Mouse (Mus musculus): Measurements from ENCODE around the gene Pick1. TPM values are rescaled to one million over a fixed set of nuclear protein-coding genes. Genes with fewer than 3 reads are reported as not detected.
A peak's percentile ranks its signal among the peaks of the same experiment; 100 is the strongest.

Gene Pick1
- 10 to 100 TPM; 15.7 to 18.4 TPM for total RNA-seq (2021)
- long read RNA-seq, experiment 1, transcript Pick1-201 (13 exons, 1,977 nt) = major isoform, 13 of 23 reads
- long read RNA-seq, experiment 1, partial matches to known transcripts = 2 of 23 reads
- long read RNA-seq, experiment 1, other reads (novel, unspliced or antisense) = 8 of 23 reads
- long read RNA-seq, experiment 2, transcript Pick1-203 (13 exons, 2,054 nt) = minor isoform, 5 of 33 reads
- long read RNA-seq, experiment 2, transcript Pick1-201 (13 exons, 1,977 nt) = major isoform, 21 of 33 reads
- long read RNA-seq, experiment 2, partial matches to known transcripts = 2 of 33 reads
- long read RNA-seq, experiment 2, other reads (novel, unspliced or antisense) = 5 of 33 reads

GRCm38 (mm10) chr15:79229058-79229821, at the start of gene Pick1, which contains the start of gene Gm49486:
TSS of gene Pick1 (plus strand) at chr15:79229173.
TSS of gene Gm49486 (plus strand) at chr15:79229391.
- peak; percentile 83 to 84 for DNase-seq (ENCODE audit: low spot score in 2 of 2)

DNA sequence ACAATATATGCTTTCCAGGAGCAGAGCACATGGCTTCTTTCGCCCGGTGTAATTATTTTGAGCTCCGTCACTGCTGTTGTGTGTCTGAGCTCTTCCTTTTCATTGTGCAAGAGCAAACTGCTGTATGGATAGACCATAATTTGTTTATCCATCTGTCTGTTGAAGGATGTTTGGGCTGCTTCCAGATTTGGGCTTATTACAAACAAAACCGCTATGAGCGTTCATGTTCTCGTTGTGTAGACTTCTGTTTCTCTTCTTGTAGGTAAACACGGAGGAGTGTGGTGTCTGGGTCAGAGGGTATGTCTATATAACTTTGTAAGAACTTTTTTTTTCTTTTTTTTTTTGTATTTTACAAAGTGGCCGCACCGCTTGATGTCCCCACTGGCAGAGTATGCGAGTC, 43.8 kb upstream of the Pick1 start:
- DNase-seq (ENCODE audit: low spot score in 2 of 2) = no peak

GRCm38 (mm10) chr15:79187819-79188218, 41.2 kb upstream of the Pick1 start:
- no peak for DNase-seq (ENCODE audit: low spot score in 2 of 2)

DNA sequence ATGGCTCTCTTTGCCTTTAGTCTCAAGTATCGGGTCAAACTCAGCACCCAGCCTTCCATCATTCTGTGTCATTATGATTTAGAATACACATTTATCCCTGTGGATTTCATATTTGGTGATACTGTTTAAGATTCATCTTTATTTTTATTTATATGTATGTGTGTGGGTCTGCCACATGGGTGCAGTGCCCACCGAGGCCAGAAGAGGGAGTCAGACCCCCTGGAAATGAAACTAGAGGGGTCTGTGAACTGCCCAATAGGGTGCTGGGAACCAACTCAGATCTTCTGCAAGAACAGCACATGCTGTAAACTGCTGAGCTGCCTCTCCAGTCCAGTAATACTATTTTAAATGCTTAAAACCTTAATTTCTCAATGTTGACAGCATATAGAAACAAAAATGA, 37.5 kb upstream of the Pick1 start:
- no peak for DNase-seq (ENCODE audit: low spot score in 2 of 2)

DNA sequence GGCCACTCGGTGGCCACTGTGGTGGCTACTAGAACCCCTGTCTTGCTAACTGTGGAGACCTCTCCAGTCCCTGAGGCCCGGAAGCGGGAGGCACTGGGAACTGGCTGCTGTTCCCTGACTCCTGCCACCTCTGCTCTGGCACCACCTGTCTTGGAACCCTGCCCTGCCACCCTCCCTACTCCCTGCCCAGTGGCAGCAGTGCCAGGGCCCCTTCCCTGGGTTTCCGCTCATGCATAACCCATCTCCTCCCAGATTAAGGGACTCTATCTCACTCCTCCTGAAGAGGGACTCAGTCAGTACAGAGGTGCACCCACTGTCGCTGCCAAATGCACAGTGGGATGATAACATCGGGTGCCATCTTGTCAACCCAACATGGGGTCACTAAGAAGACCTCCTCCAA, 36.5 kb upstream of the Pick1 start:
- DNase-seq (ENCODE audit: low spot score in 2 of 2) = no peak

- no peak for DNase-seq (ENCODE audit: low spot score in 2 of 2)
Measured at GRCm38 (mm10) chr15:79192885-79193845, 35.8 kb upstream of the Pick1 start.

- no peak for DNase-seq (ENCODE audit: low spot score in 2 of 2)
Measured at GRCm38 (mm10) chr15:79194048-79194447, 34.9 kb upstream of the Pick1 start.

DNA sequence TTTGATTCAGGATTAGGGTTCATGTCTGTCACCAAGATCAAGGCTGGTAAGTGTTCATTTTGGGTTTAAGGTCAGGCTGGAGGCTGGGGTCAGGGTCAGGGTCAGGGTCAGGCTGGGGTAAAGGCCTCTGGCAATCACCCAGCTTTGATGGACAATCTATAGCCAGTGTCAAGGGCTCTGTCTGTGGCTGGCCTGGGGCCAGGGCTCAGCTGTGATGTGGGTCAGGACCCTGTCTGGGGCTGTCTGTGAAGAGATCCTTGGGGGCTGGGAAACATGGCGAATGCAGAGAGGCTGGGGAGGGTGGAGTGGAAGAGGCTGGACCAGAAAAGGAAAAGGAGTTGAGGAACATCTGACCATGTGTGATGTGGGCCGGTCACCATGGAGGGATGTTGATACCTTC, 34.0 kb upstream of the Pick1 start:
- DNase-seq (ENCODE audit: low spot score in 2 of 2) = no peak

- DNase-seq (ENCODE audit: low spot score in 2 of 2) = peak in 1 of 2 experiments; percentile 21
Measured at GRCm38 (mm10) chr15:79195492-79195891, 33.5 kb upstream of the Pick1 start.

- DNase-seq (ENCODE audit: low spot score in 2 of 2) = no peak
Measured at GRCm38 (mm10) chr15:79199390-79199976, 29.5 kb upstream of the Pick1 start.

DNA sequence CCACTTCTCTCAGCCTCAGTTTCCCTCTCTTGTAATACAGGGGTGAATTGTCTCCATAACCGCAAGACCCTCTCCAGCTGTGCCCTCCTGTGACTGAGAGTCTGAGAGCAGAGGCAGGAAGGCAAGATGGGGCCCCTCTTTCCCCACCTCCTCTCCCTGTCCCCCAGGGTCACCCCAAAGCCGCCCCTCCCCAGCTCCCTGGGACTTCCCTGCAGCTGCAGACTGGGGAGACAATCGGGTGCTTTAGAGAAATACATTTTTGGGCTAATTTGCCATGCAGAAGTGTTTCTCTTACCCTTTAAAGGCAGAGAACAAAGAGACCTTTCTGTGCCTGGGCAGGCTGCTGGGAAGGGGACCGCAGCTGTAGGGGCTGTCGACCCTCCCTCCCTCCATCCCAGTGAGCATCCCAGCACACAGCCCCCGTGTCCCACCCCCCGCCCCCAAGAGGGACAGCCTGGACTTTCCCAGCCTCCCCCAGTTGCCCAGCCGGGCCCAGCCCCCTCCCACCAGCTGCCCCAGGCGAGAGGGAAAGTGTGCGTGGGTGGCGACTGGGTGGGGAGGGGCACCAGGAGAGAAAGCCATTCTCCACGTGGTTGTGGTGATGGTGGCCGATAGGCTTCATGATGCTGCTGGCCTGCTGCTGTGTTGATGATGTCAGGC, 27.4 kb upstream of the Pick1 start:
- no peak for DNase-seq (ENCODE audit: low spot score in 2 of 2)

DNA sequence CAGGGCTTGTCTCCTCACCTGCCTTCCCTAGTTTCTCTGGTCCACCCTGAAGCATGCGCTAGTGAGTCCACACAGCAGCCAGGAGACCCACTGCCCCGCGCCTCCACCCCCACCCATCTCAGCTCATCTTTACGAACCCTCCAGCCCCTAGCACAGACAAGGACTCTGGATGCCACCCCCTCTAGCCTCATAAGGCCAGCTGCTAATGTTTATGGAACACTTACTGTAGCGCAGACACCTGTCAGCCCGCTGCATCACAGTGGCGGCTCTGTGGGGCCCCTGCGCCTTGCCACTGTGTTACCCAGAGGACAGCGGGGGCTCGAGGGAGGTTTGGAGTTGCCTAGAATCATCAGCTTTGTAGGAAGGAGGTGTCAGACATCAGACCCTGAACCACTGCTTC, 26.4 kb upstream of the Pick1 start:
- DNase-seq (ENCODE audit: low spot score in 2 of 2) = no peak

DNA sequence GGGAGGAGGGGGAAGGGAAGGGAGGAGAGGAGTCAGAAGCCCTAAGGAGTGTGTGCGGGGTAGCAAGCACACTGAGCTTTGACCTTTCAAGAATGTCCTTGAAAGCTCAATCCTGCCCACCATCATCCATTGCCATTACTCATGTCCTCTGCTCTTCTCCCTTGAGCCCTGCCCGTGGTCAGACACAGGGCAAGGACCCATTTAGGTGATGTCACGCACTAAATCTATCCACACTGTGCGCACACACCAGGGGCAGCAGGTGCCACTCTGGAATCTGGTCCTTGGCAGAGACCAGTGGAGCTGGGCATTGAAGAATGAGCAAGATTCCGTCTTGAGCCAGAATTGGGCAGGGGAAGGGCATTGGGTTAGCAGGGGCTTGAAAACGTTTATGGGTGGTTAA, 20.8 kb upstream of the Pick1 start:
- peak in 1 of 2 experiments; percentile 37 for DNase-seq (ENCODE audit: low spot score in 2 of 2)

DNA sequence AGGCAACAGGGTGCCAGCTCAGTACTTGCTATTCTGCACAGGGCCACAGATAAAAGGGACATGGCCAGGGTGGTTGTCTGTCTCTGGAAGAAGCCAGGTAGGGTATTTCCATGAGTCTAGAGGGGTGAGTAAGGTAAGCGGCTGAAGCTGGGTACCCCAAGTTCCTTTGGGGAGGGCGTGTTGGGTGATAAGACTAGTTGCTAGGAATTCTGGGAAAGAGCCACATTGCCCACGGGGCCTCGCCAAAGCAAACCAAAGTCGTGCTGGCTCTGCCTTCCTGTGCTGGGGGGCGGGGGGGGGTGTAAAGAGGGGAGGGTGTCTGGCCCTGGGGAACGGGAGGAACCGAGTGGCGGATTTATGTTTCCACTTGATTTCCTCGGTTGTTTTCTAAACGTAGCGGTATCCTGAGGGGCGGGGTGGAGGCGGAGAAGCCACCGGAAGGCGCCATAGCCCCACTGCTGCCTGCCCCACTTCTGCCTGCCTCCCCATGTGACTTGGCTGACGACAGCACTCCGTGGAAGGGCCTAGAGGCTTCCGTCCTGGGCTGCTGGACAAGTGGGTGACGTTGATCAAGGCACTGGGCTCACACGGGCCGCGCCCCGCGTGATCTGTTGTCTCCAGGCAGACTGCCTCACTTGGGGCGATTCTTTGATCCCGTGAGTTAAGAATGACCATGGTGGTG, 20.1 kb upstream of the Pick1 start:
- peak in 1 of 2 experiments; percentile 50 for DNase-seq (ENCODE audit: low spot score in 2 of 2)

DNA sequence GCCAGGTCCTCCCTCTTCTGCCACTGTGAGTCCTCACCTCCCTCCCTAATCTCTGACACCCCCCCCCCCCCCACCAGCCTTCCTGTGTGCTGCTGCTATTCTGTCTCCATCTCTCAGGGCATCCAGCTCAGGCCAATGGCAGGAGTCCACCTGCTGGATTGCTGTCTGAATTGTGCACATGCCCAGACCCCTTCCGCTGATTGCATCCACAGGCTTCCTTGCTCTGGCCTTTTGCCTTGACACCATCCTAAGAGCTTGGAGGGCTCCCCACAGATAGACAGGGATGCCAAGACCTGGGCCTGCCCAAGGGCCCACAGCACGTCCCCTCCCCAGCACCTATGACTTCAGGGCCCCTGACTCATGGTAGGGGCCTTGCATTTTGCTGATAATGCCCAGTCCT, 18.6 kb upstream of the Pick1 start:
- DNase-seq (ENCODE audit: low spot score in 2 of 2) = no peak

- no peak for DNase-seq (ENCODE audit: low spot score in 2 of 2)
Measured at GRCm38 (mm10) chr15:79212750-79213446, 16.1 kb upstream of the Pick1 start.

- no peak for DNase-seq (ENCODE audit: low spot score in 2 of 2)
Measured at GRCm38 (mm10) chr15:79213591-79213990, 15.4 kb upstream of the Pick1 start.

DNA sequence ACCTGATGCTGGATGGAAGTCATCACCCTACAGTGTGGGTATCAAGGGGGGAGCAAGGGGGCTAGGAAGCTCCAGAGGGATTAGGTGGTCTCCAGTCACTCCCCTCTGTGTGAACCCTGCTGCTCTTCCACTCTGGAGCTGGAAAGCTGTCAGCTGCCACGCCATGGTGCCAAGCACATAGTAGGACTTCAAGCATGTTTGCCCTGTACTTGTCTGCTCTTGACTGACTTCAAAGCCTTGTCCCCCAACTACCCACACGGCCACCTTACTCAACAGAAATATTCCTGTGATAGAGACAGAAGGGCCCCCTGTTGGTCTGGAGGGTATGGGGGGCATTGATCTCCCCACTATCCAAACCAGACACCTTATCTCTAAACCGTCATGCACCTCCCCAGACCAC, 12.8 kb upstream of the Pick1 start:
- DNase-seq (ENCODE audit: low spot score in 2 of 2) = no peak

DNA sequence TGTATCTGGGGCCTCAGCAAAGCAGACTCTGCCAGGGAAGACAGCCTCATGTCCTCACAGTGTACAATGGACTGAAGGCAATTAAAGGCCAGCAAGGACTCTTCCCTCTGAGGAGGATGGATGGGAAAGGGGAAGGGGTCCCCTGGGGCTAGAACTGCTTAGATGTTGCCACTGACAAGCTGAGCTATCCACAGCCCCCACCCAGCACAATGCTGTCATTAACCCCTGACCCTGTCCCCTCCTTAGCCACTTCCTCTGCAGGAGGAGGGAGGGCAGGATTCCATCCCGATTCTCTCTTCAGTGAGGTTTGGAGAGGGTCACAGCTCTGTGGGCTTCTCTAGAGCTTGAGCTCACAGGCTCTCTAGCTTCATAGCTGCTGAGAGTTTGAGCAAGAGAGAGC, 9.4 kb upstream of the Pick1 start:
- DNase-seq (ENCODE audit: low spot score in 2 of 2) = no peak

All from adrenal gland, adult 18-20 months (tissue).